Mouse (Mus musculus) mouse embryonic stem cell (cell line): ENCODE data around the gene Ezh1.

Experiments
- in situ Hi-C, 2 experiments: fragments of 300-500 bp; cut with MboI; formaldehyde crosslinking; loops; 1 replicate in 1 of 2; 3 replicates in 1 of 2; pipeline ENCODE4 v1.14.3; 2019 to 2020; ENCODE audit warnings: low sequenced_read_pairs in 2 of 2, low pct_unique_long_range_greater_than_20kb in 1 of 2, mixed read lengths in 1 of 2; ENCODE audit not compliant: unreplicated experiment in 1 of 2

Gene Ezh1

GRCm38 (mm10) chr11:101224337-101224736 is 1.9 kb downstream of the Ezh1 start:
- in situ Hi-C loops: no loop called here

- in situ Hi-C loops: no loop called here
Measured at GRCm38 (mm10) chr11:101221306-101221986, 4.8 kb downstream of the Ezh1 start.

- in situ Hi-C loops: no loop called here
Measured at GRCm38 (mm10) chr11:101220853-101221252, 5.4 kb downstream of the Ezh1 start.

GRCm38 (mm10) chr11:101218436-101219055 is 7.7 kb downstream of the Ezh1 start:
- in situ Hi-C loops: loop anchor here in 1 of 2 experiments (5.0 kb wide), 1 partner anchor 34 kb away; the partner anchor contains the start of gene Vps25

- in situ Hi-C loops: loop anchor here in 1 of 2 experiments (5.0 kb wide), 1 partner anchor 35 kb away; the partner anchor contains the start of gene Vps25
Measured at GRCm38 (mm10) chr11:101216936-101217335, 9.3 kb downstream of the Ezh1 start.

- in situ Hi-C loops: loop anchor here in 1 of 2 experiments (5.0 kb wide), 1 partner anchor 35 kb away; the partner anchor contains the start of gene Ramp2
Measured at GRCm38 (mm10) chr11:101211970-101212369, 14.3 kb downstream of the Ezh1 start.

- in situ Hi-C loops: no loop called here
Measured at GRCm38 (mm10) chr11:101200986-101201385, 25.3 kb downstream of the Ezh1 start.

- in situ Hi-C loops: loop anchor here in 1 of 2 experiments (10.0 kb wide), 1 partner anchor 45 kb away; the partner anchor contains the start of gene Ramp2
Measured at GRCm38 (mm10) chr11:101199555-101199954, 26.7 kb downstream of the Ezh1 start.

GRCm38 (mm10) chr11:101196175-101196574 is 30.1 kb downstream of the Ezh1 start:
- in situ Hi-C loops: loop anchor here in 1 of 2 experiments (10.0 kb wide), 1 partner anchor 49 kb away; the partner anchor contains the start of gene Ramp2

- in situ Hi-C loops: loop anchor here in 1 of 2 experiments (10.0 kb wide), 1 partner anchor 49 kb away; the partner anchor contains the start of gene Ramp2
Measured at GRCm38 (mm10) chr11:101195571-101195970, 30.7 kb downstream of the Ezh1 start.

- in situ Hi-C loops: loop anchor here in 1 of 2 experiments (10.0 kb wide), 1 partner anchor 50 kb away; the partner anchor contains the start of gene Ramp2
Measured at GRCm38 (mm10) chr11:101195101-101195500, 31.2 kb downstream of the Ezh1 start.

- in situ Hi-C loops: loop anchor here in 1 of 2 experiments (10.0 kb wide), 1 partner anchor 50 kb away; the partner anchor contains the start of gene Ramp2
Measured at GRCm38 (mm10) chr11:101194643-101195042, 31.6 kb downstream of the Ezh1 start.

GRCm38 (mm10) chr11:101194137-101194536 is 32.1 kb downstream of the Ezh1 start:
- in situ Hi-C loops: loop anchor here in 1 of 2 experiments (10.0 kb wide), 1 partner anchor 51 kb away; the partner anchor contains the start of gene Ramp2

GRCm38 (mm10) chr11:101193076-101193475 is 33.2 kb downstream of the Ezh1 start:
- in situ Hi-C loops: loop anchor here in 1 of 2 experiments (10.0 kb wide), 1 partner anchor 52 kb away; the partner anchor contains the start of gene Ramp2

GRCm38 (mm10) chr11:101192646-101193045 is 33.6 kb downstream of the Ezh1 start:
- in situ Hi-C loops: loop anchor here in 1 of 2 experiments (10.0 kb wide), 1 partner anchor 52 kb away; the partner anchor contains the start of gene Ramp2

GRCm38 (mm10) chr11:101191919-101192470 is 34.3 kb downstream of the Ezh1 start:
- in situ Hi-C loops: loop anchor here in 1 of 2 experiments (10.0 kb wide), 1 partner anchor 53 kb away; the partner anchor contains the start of gene Ramp2

- in situ Hi-C loops: loop anchor here in 1 of 2 experiments (10.0 kb wide), 1 partner anchor 54 kb away; the partner anchor contains the start of gene Ramp2
Measured at GRCm38 (mm10) chr11:101190913-101191907, 35.1 kb downstream of the Ezh1 start.
